Mouse (Mus musculus) kidney, adult 2 months (tissue): ENCODE results near the gene Ryr1.
A peak's percentile ranks its signal among the peaks of the same experiment; 100 is the strongest.

Experiments
- CTCF ChIP-seq: fragments of 200-500 bp; conservative IDR thresholded peaks from 2 replicates; pipeline ENCODE4 v1.5.1; 2011; ENCODE audit warnings: low read depth, mild to moderate bottlenecking, control low read depth, low read length, moderate library complexity, mixed read lengths; ENCODE audit not compliant: insufficient read depth, insufficient read length
- POLR2A ChIP-seq: fragments of 200-500 bp; IDR thresholded peaks from one replicate; pipeline ENCODE4 v1.6.1; 2011; ENCODE audit warnings: low read depth, low read length, control low read depth

- peak; percentile 71 for TF ChIP-seq POLR2A
- TF ChIP-seq CTCF, result no peak
Measured at GRCm38 (mm10) chr7:28981651-28982273, 143.2 kb downstream of the Ryr1 start, which contains the start of the genes Eif3k and Map4k1.
